Mouse (Mus musculus) liver, embryonic 16.5 days (tissue): ENCODE results near the gene Hlx. TPM values are rescaled to one million over a fixed set of nuclear protein-coding genes. Genes with fewer than 3 reads are reported as not detected.

Experiments used
- ATAC-seq: fragments of 200-750 bp; cut with Nextera tagmentation; 2 replicates; pipeline ENCODE4 v1.8.0; 2017; ENCODE audit warnings: low read depth, mild to moderate bottlenecking, moderate number of reproducible peaks, moderate library complexity
- H3K27ac ChIP-seq: fragments of 300-500 bp; sonication (generic); 2 replicates; pipeline ENCODE4 v1.5.1; 2014; ENCODE audit warnings: mild to moderate bottlenecking, low read length
- H3K27me3 ChIP-seq: fragments of 300-500 bp; sonication (generic); 2 replicates; pipeline ENCODE4 v1.6.1; 2014; ENCODE audit warnings: low read depth, low read length, mixed read lengths; ENCODE audit not compliant: control insufficient read depth, insufficient read depth
- H3K36me3 ChIP-seq: fragments of 300-500 bp; sonication (generic); 2 replicates; pipeline ENCODE4 v1.6.1; 2014; ENCODE audit warnings: mild to moderate bottlenecking; ENCODE audit not compliant: control insufficient read depth, insufficient read depth
- H3K4me1 ChIP-seq: fragments of 300-500 bp; sonication (generic); 2 replicates; pipeline ENCODE4 v1.6.1; 2014; ENCODE audit warnings: low read depth, low read length, mixed read lengths; ENCODE audit not compliant: control insufficient read depth
- H3K4me2 ChIP-seq: fragments of 300-500 bp; sonication (generic); 2 replicates; pipeline ENCODE4 v1.6.1; 2014; ENCODE audit warnings: low read depth, low read length, mixed read lengths
- H3K4me3 ChIP-seq: fragments of 300-500 bp; sonication (generic); 2 replicates; pipeline ENCODE4 v1.5.1; 2014; ENCODE audit warnings: low read depth, mild to moderate bottlenecking, low read length
- H3K9ac ChIP-seq: fragments of 300-500 bp; sonication (generic); 2 replicates; pipeline ENCODE4 v1.6.1; 2014; ENCODE audit warnings: low read depth, low read length
- H3K9me3 ChIP-seq: fragments of 300-500 bp; sonication (generic); replicated peaks from 2 replicates; pipeline ENCODE4 v1.6.1; 2016; ENCODE audit warnings: low read length; ENCODE audit not compliant: control insufficient read depth
- WGBS: fragments of 180-500 bp; shearing (Covaris S2); extraction: QIAGEN DNeasy Blood & Tissue Kit; methylation state at CpG from one replicate; pipeline ENCODE4 v1.1.7; 2014; ENCODE audit not compliant: insufficient replicate concordance; 5-methylcytosine and 5-hydroxymethylcytosine counted together
- polyA plus RNA-seq: library from polyadenylated mRNA; unstranded; fragments of >200 nt; fragmentation: Nextera tagmentation; extraction: Ambion mirVana; gene quantifications from 2 replicates; pipeline ENCODE4 v1.2.1, GENCODE M21; 2015

Gene Hlx
- polyA plus RNA-seq, 1 experiment from 2014 or later = 6.5 TPM

DNA sequence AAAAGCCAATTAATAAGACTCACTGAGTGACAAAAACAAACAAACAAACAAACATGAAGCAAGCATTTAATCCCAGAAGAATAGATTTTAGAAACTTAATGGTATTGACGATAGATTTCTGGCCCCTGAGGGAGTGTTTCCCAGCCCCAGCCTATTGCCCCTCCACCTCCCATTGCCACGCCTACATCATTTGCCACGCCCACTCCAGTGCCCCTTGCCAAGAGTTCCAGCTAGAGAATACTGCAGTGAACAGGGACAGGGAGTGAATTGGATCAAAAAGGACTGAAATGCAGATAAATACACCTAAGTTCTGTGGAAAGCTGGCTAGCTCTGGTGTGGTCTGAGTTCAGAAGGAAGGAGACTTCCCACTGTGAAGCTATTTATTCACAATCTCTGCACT is 31.4 kb upstream of the Hlx start:
- Histone ChIP-seq H3K9me3 (no peaks in the 10 kb centered on the region), H3K4me2 (no peak overlapping the region), H3K4me1 (no peaks in the 10 kb centered on the region), H3K4me3 (no peak overlapping the region), H3K9ac (no peak overlapping the region), H3K27ac (no peak overlapping the region), H3K36me3 (no peaks in the 10 kb centered on the region), H3K27me3 (no peaks in the 10 kb centered on the region)
- ATAC-seq = no peak
- WGBS = 37% methylated on average over 3 of the region's 3 CpGs

DNA sequence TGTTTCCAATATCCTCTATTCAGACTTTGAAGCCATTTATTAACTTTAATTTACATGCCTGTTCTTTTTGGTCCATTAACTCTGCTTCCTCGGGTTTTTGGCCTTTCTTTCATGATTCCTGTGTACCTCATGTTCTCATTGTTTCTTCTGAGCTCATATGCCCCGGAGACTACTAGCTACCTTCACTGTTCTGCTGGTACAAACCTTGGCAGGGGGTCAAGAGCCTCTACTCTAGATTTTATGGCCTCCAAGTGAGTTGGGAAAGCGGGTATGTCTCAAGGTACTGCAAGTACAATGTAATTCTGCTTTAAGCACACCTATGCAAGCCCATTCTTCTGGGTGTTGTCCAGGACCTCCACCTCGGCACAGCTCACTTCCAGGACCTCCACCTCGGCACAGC is 30.5 kb upstream of the Hlx start:
- H3K4me2 ChIP-seq = no peak overlapping the region
- H3K9ac ChIP-seq = no peak overlapping the region
- H3K9me3 ChIP-seq = no peaks in the 10 kb centered on the region
- WGBS = 56% methylated on average over 5 of the region's 5 CpGs
- ATAC-seq = no peak
- no peak overlapping the region for H3K27ac ChIP-seq
- H3K4me3 ChIP-seq = no peak overlapping the region
- no peaks in the 10 kb centered on the region for H3K4me1 ChIP-seq
- no peaks in the 10 kb centered on the region for H3K36me3 ChIP-seq
- H3K27me3 ChIP-seq = no peaks in the 10 kb centered on the region

DNA sequence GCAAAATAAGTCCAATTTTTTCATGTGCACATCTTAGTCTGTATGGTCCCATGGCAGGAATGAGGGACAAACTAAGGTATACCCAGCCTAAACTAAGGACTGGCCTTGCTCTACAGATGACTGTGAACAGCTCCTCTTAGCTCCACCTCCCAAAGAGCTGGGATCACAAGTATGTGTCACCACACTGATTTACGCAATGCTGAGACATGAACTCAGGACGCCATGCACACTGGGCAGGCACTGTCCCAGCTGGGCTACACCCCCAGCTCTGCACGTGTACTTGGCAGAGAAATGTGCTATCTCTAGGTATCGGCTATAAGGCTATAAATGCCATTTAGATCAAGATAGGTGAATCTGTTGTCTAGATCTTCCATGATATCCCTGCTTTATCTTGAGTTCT is 29.6 kb upstream of the Hlx start:
- no peak overlapping the region for H3K27ac ChIP-seq
- no peaks in the 10 kb centered on the region for H3K4me1 ChIP-seq
- no peaks in the 10 kb centered on the region for H3K9me3 ChIP-seq
- H3K4me2 ChIP-seq = no peak overlapping the region
- no peaks in the 10 kb centered on the region for H3K36me3 ChIP-seq
- H3K27me3 ChIP-seq = no peaks in the 10 kb centered on the region
- ATAC-seq = no peak
- no peak overlapping the region for H3K4me3 ChIP-seq
- WGBS = 45% methylated on average over 4 of the region's 4 CpGs
- no peak overlapping the region for H3K9ac ChIP-seq

DNA sequence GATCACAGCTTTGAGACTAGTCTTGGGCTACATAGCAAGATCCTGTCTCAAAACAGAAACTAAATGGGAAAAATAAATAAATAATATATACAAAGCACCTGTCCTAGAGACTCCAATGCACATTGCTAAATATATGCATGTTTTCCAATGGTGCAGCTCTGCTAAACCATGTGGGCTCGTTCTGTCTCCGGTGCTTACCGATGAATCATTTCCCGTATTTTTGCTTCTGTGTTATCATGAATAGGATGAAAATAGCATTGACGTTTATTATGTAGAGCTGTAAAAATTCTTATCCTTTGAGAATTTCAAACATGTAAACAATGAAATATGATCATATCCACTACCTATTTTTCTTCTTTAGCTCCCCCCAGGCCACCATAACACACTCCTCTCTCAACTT is 20.3 kb upstream of the Hlx start:
- 70% methylated on average over 5 of the region's 5 CpGs for WGBS

DNA sequence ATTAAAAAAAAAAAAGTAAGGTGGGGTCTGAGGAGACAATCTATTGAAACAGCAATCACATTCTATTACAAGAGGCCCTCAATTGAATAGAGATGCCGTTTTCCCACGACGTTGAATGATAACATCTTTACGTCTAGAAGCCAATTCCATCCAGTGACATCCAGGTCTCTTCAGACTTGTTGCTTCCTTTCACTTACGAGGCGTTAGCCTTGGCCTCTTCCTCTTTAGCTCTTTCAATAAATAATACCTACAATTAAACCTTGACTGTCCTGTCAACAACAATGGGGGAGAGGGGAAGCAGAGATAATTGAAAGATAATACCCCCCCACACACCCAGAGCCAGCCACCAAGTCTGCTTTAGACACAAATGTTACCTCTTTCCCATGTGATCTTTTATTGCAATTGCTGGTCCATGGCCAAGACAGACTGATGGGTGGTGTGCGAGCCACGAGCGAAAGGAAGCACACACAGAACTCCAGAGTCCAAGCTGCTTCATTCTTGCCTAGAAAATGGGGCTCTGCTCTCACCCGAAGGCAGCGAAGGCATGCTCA is 17.8 kb upstream of the Hlx start:
- no peak for ATAC-seq
- Histone ChIP-seq H3K4me3 (no peak overlapping the region), H3K4me1 (no peaks in the 10 kb centered on the region), H3K36me3 (no peaks in the 10 kb centered on the region), H3K27ac (no peak overlapping the region), H3K9me3 (no peaks in the 10 kb centered on the region), H3K27me3 (0 out of 2 replicates have a peak, but pooled peaks cover 2% of the 10 kb centered on the region), H3K9ac (no peak overlapping the region), H3K4me2 (no peak overlapping the region)
- 51% methylated on average over 11 of the region's 11 CpGs for WGBS

More for the DNA sequence above, 20.3 kb upstream of the Hlx start:
- H3K27me3 ChIP-seq = no peaks in the 10 kb centered on the region
- H3K4me3 ChIP-seq = no peak overlapping the region
- H3K9ac ChIP-seq = no peak overlapping the region
- H3K4me1 ChIP-seq = no peaks in the 10 kb centered on the region
- no peaks in the 10 kb centered on the region for H3K9me3 ChIP-seq
- no peaks in the 10 kb centered on the region for H3K36me3 ChIP-seq
- no peak overlapping the region for H3K4me2 ChIP-seq
- ATAC-seq = no peak
- no peak overlapping the region for H3K27ac ChIP-seq

DNA sequence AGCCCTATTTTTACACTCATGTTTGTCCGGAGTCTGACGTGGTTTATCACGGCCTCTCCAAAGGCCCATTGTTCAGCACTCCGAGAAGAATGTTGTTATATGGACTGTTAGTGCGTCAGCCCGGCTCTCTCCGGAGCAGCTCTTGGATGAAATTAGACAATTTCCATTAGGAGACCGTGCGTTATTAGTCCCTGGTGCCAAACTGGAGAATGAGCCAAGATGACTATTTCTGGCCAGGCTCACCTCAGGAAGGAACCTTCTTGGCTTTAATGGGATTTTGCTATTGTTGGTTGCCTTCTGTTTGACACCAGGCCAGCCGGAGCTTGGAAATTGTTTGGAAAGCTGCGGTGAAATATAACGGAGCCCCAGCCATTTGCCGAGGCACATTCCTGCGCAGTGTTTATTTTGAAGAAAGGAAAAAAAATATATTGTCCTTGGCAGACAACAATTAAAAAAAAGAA is 16.3 kb upstream of the Hlx start:
- no peak overlapping the region for H3K9ac ChIP-seq
- no peak for ATAC-seq
- 46% methylated on average over 14 of the region's 14 CpGs for WGBS
- no peak overlapping the region for H3K27ac ChIP-seq
- H3K27me3 ChIP-seq = 0 out of 2 replicates have a peak, but pooled peaks cover 2% of the 10 kb centered on the region
- no peak overlapping the region for H3K4me2 ChIP-seq
- no peak overlapping the region for H3K4me3 ChIP-seq
- H3K36me3 ChIP-seq = no peaks in the 10 kb centered on the region
- no peaks in the 10 kb centered on the region for H3K4me1 ChIP-seq
- H3K9me3 ChIP-seq = no peaks in the 10 kb centered on the region

DNA sequence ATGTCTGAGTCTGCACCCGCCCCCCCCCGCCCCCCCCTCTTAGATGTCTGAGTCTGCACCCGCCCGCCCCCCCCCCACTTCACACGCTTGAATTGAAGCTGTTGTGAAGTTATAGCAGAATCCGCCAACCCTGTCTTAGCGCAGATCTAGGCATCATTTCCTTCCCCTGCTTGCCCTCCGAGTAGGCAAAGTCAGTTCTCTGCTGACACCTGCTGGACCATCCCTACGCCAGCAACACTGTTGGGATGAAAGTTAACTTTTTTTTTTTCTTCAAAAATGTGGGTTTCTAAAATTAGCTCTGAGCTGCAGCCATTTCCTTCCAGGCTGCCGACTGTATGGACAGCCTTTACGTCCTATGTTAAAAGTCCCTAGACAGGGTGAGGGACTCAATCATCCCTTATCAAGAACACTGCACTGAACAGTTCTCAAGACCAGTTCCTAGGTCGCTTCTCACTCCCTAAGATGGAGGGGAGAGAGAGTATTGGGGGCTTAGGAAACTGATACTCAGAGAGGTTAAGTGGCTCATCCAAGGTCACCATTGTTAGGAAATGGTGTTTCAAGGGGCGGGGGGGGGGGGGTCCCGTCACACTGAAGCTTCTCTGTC is 5.6 kb upstream of the Hlx start:
- Histone ChIP-seq H3K27ac (no peak overlapping the region), H3K27me3 (peaks cover 51% of the 10 kb centered on the region)

DNA sequence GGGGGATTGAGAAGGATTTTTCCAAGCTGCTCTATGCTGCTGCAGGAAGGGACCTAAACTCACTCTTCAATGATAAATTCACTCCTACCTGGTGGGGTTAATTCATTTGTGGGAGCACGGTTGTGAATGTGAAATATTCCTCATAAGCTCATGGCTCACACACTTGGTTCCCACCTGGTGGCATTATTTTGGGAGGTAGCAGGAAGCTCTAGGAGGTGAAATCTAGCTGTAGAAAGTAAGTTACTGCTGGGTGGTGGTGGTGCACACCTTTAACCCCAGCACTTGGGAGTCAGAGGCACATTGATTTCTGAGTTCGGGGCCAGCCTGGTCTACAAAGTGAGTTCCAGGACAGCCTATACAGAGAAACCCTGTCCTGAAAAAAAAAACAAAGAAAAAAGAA is 4.8 kb upstream of the Hlx start:
- ATAC-seq = no peak

More for the DNA sequence above, 5.6 kb upstream of the Hlx start:
- no peak overlapping the region for H3K9ac ChIP-seq
- H3K9me3 ChIP-seq = no peaks in the 10 kb centered on the region
- ATAC-seq = no peak
- WGBS = 3% methylated on average over 14 of the region's 14 CpGs
- no peaks in the 10 kb centered on the region for H3K36me3 ChIP-seq
- H3K4me3 ChIP-seq = no peak overlapping the region
- H3K4me1 ChIP-seq = peaks cover 4% of the 10 kb centered on the region
- H3K4me2 ChIP-seq = no peak overlapping the region

DNA sequence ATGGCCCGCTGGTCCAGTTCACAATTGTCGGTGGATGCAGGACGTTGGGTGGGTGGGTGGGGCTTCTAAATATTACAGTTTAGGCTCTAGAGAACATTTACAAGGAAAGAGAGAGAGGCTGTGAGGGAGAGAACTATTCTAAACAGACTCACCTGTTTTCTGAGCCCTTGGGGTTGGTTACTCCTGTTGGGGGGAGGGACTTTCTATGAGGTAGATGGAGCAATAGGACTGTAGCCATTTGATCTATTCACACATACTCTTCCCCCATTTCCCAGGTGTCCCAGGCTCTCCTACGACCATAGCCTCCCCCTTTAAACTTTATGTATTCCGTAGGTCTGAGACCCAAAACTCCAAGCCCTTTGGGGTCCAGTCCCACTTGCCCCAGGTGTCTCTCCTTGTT is 3.8 kb upstream of the Hlx start:
- Histone ChIP-seq H3K4me2 (no peak overlapping the region), H3K27ac (no peak overlapping the region), H3K9ac (no peak overlapping the region), H3K27me3 (peaks cover 68% of the 10 kb centered on the region), H3K4me1 (peaks cover 14% of the 10 kb centered on the region), H3K36me3 (no peaks in the 10 kb centered on the region), H3K4me3 (no peak overlapping the region), H3K9me3 (no peaks in the 10 kb centered on the region)
- no peak for ATAC-seq
- 37% methylated on average over 5 of the region's 5 CpGs for WGBS

More for the DNA sequence above, 4.8 kb upstream of the Hlx start:
- no peaks in the 10 kb centered on the region for H3K9me3 ChIP-seq
- H3K27ac ChIP-seq = no peak overlapping the region
- H3K27me3 ChIP-seq = peaks cover 58% of the 10 kb centered on the region
- no peak overlapping the region for H3K4me2 ChIP-seq
- WGBS = 23% methylated on average over 2 of the region's 2 CpGs
- no peak overlapping the region for H3K9ac ChIP-seq
- H3K36me3 ChIP-seq = no peaks in the 10 kb centered on the region
- peaks cover 9% of the 10 kb centered on the region for H3K4me1 ChIP-seq
- no peak overlapping the region for H3K4me3 ChIP-seq
